8 mouse cellular contexts compared by ENCODE assay signal in genomic region chr16:17232794-17233701, GRCm38 (mm10). TPM values are rescaled to one million over a fixed set of nuclear protein-coding genes. Genes with fewer than 3 reads are reported as not detected.
DNase-seq lines count a peak whose midpoint lies in the region; ATAC-seq and TF ChIP-seq lines count a peak whose summit lies in the region.

Gene Hic2, plus strand, starts transcription at chr16:17233572.

- no peaks in the 10 kb centered on the region for H3K27me3 ChIP-seq in hindbrain, postnatal 0 days (ENCODE audit: insufficient read depth, low read length)

- ATAC-seq in common myeloid progenitor, adult 5-6 weeks (replicated peaks; ENCODE audit: low read depth, poor library complexity, severe bottlenecking) = peak; percentile 93
- ATAC-seq in hindbrain, postnatal 0 days = peak; percentile 97

- no peak for TF ChIP-seq CTCF in gastrocnemius, adult 2 months (IDR thresholded peaks at IDR 0.05)
- no peak for TF ChIP-seq CTCF in hindbrain, postnatal 0 days (IDR thresholded peaks at IDR 0.05; ENCODE audit: low read depth)

- peak within 1 kb of the TSS; percentile 85 for H3K4me3 ChIP-seq in gastrocnemius, adult 2 months
- H3K4me3 ChIP-seq in hindbrain, postnatal 0 days (ENCODE audit: low read length) = peak within 1 kb of the TSS; percentile 96

- intact Hi-C loops in gastrocnemius, adult 2 months (cut with DNase I) = no loop called here

- H3K9me3 ChIP-seq in hindbrain, postnatal 0 days (ENCODE audit: low read length) = no peaks in the 10 kb centered on the region

- no peaks in the 10 kb centered on the region for H3K36me3 ChIP-seq in hindbrain, postnatal 0 days (ENCODE audit: insufficient read depth, low read length)

- 2% methylated on average over 55 of the region's 59 CpGs for WGBS in hindbrain, postnatal 0 days

- H3K27ac ChIP-seq in gastrocnemius, adult 2 months = peak within 1 kb of the TSS; percentile 94
- H3K27ac ChIP-seq in hindbrain, postnatal 0 days = peak within 1 kb of the TSS; percentile 92

- H3K4me2 ChIP-seq in hindbrain, postnatal 0 days (ENCODE audit: low read depth, low read length) = peak within 1 kb of the TSS; percentile 89

- peaks cover 18% of the 10 kb centered on the region for H3K4me1 ChIP-seq in hindbrain, postnatal 0 days (ENCODE audit: insufficient read depth, low read length)

- DNase-seq in ZHBTc4 (ENCODE audit: low read depth, low spot score) = peak; percentile 99
- DNase-seq in gastrocnemius, adult 2 months = peak; percentile 97
- DNase-seq in hindbrain, postnatal 0 days (ENCODE audit: low spot score) = peak; percentile 97
- DNase-seq in left cerebral cortex, adult 18-20 months (ENCODE audit: low spot score in 2 of 2) = peak; percentile 89
- DNase-seq in lung, postnatal 4 days = peak; percentile 96 to 97
- peak; percentile 98 for DNase-seq in retina, postnatal 1 day
- peak; percentile 90 for DNase-seq in thymus, postnatal 4 days

- peak within 1 kb of the TSS; percentile 97 for H3K9ac ChIP-seq in hindbrain, postnatal 0 days (replicated peaks; ENCODE audit: low read length)

RNA-seq across cellular contexts. Expression of gene Hic2, which starts in this region (rescaled TPM):
- 1.5 and 1.6 TPM in 2 replicates for total RNA-seq in common myeloid progenitor, adult 5-6 weeks (2017)
- 1 to 10 TPM; 1.1 to 1.8 TPM for total RNA-seq in gastrocnemius, adult 2 months (2021)
- total RNA-seq in hindbrain, postnatal 0 days (2014; rRNA removed) = 10.0 and 13.1 TPM in 2 replicates
- 4.7 and 5.1 TPM in 2 replicates for polyA plus RNA-seq in hindbrain, postnatal 0 days (2015; fragmentation: Nextera tagmentation; extraction: Ambion mirVana)
- total RNA-seq in left cerebral cortex, adult 18-20 months (2021) = 1 to 10 TPM; 5.3 to 6.1 TPM

Comparison
In these comparisons a context has a peak if more than half of its experiments do, and no peak if none do; other contexts are left out.
1. Peak in every context shown above with its lines: DNase-seq, ATAC-seq, H3K4me3 ChIP-seq and H3K27ac ChIP-seq.